Mouse (Mus musculus): ENCODE data around the gene Nek6.

Gene Nek6

GRCm38 (mm10) chr2:38584514-38585378 lies 73.3 kb downstream of the Nek6 start:
- DNase-seq: no peak

GRCm38 (mm10) chr2:38585379-38585736 lies 73.9 kb downstream of the Nek6 start:
- no peak for DNase-seq

- no peak for DNase-seq
Observed at GRCm38 (mm10) chr2:38586733-38587132, 75.3 kb downstream of the Nek6 start.

- DNase-seq: no peak
Observed at GRCm38 (mm10) chr2:38591751-38592459, 80.5 kb downstream of the Nek6 start.

GRCm38 (mm10) chr2:38594874-38595273 lies 83.4 kb downstream of the Nek6 start:
- no peak for DNase-seq

- no peak for DNase-seq
Observed at GRCm38 (mm10) chr2:38597896-38598295, 86.5 kb downstream of the Nek6 start.

GRCm38 (mm10) chr2:38598395-38598794 lies 87.0 kb downstream of the Nek6 start:
- no peak for DNase-seq

GRCm38 (mm10) chr2:38600842-38601241 lies 89.4 kb downstream of the Nek6 start:
- DNase-seq: no peak

- DNase-seq: no peak
Observed at GRCm38 (mm10) chr2:38607716-38608115, 96.3 kb downstream of the Nek6 start.

GRCm38 (mm10) chr2:38608831-38609309 lies 97.4 kb downstream of the Nek6 start:
- DNase-seq: no peak

- no peak for DNase-seq
Observed at GRCm38 (mm10) chr2:38609310-38609709, 97.9 kb downstream of the Nek6 start.

- DNase-seq: no peak
Observed at GRCm38 (mm10) chr2:38610161-38610560, 98.7 kb downstream of the Nek6 start.

GRCm38 (mm10) chr2:38612596-38612995 lies 101.2 kb downstream of the Nek6 start:
- DNase-seq: no peak

GRCm38 (mm10) chr2:38613576-38613975 lies 102.1 kb downstream of the Nek6 start:
- no peak for DNase-seq

GRCm38 (mm10) chr2:38614437-38614836 lies 103.0 kb downstream of the Nek6 start:
- no peak for DNase-seq

GRCm38 (mm10) chr2:38616072-38616471 lies 104.6 kb downstream of the Nek6 start:
- peak; percentile 21 for DNase-seq

GRCm38 (mm10) chr2:38616956-38617872 lies 105.8 kb downstream of the Nek6 start:
- no peak for DNase-seq

- no peak for DNase-seq
Observed at GRCm38 (mm10) chr2:38619777-38620176, 108.3 kb downstream of the Nek6 start.

GRCm38 (mm10) chr2:38621076-38621475 lies 109.6 kb downstream of the Nek6 start:
- no peak for DNase-seq

GRCm38 (mm10) chr2:38621610-38622021 lies 110.2 kb downstream of the Nek6 start:
- no peak for DNase-seq

- DNase-seq: no peak
Observed at GRCm38 (mm10) chr2:38623411-38623810, 112.0 kb downstream of the Nek6 start.

- no peak for DNase-seq
Observed at GRCm38 (mm10) chr2:38623821-38624590, 112.6 kb downstream of the Nek6 start.
